Mouse (Mus musculus): ENCODE measurements at regions not wholly inside any gene's neighbourhood (a gene's known extent, or its start where the extent isn't known, plus 50 kb on each side); places are given as distances from the start of the nearest gene placed in this dataset.

DNA sequence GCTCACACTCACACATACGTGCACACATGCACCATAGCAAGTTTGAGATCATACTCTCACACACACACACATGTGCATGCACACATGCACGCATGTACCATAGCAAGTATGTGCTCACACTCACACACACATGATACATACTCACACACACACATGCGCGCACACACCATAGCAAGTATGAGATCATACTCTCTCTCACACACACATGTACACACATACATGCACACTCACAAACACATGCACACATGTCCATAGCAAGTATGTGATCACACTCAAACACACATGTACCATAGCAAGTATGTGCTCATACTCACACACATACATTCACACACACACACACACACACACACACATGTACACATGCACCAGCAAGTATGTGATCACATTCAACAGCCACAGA lies 138.9 kb upstream of the Slc35f3 start:
- no peak for TF ChIP-seq CTCF (IDR thresholded peaks at IDR 0.05; ENCODE audit: low read depth)
- no peak for TF ChIP-seq EP300 (optimal IDR thresholded peaks at IDR 0.05)

Data from stomach, postnatal 0 days (tissue).